Mouse (Mus musculus) bone marrow macrophage, adult 2 months (primary cell): Measurements from ENCODE around the gene Spsb1.

Source experiments
- CTCF ChIP-seq: IDR thresholded peaks from 2 replicates; pipeline ENCODE4 v1.5.1; 2012; ENCODE audit warnings: low read depth, mild to moderate bottlenecking, low read length, moderate library complexity
- POLR2A ChIP-seq: IDR thresholded peaks from 2 replicates; pipeline ENCODE4 v1.6.1; 2012; ENCODE audit warnings: mild to moderate bottlenecking, low read depth, low read length, borderline replicate concordance

GRCm38 (mm10) chr4:149868009-149868408 lies 86.8 kb downstream of the Spsb1 start:
- TF ChIP-seq POLR2A, result no peak
- no peak for TF ChIP-seq CTCF
